Mouse (Mus musculus) urinary bladder, adult 2 months (tissue): ENCODE measurements around the gene Mip. TPM values are rescaled to one million over a fixed set of nuclear protein-coding genes. Genes with fewer than 3 reads are reported as not detected.

Experiments
- polyA plus RNA-seq: library from polyadenylated mRNA; depleted of rRNA; stranded (reverse); fragments of >200 nt; gene quantifications from 2 replicates; pipeline ENCODE4 v1.2.3, GENCODE M21; 2012; rRNA removed

The Mip gene
- polyA plus RNA-seq, 1 experiment, result not detected

Other genes with a start within 250 kb of the Mip start
- 0.10 and 0.21 TPM in 2 replicates for gene Hsd17b6, start 218.2 kb upstream of the Mip start, polyA plus RNA-seq
- gene Prim1, start 210.7 kb upstream of the Mip start, polyA plus RNA-seq, result 6.5 and 9.6 TPM in 2 replicates
- 331 and 455 TPM in 2 replicates for gene Naca, start 190.3 kb upstream of the Mip start, polyA plus RNA-seq
- 72.0 and 90.7 TPM in 2 replicates for gene Ptges3, start 166.9 kb upstream of the Mip start, polyA plus RNA-seq
- 1,011 and 1,131 TPM in 2 replicates for gene Atp5b, start 142.6 kb upstream of the Mip start, polyA plus RNA-seq
- gene Baz2a, start 134.3 kb upstream of the Mip start, polyA plus RNA-seq, result 29.1 and 31.5 TPM in 2 replicates
- gene Rbms2, start 45.5 kb upstream of the Mip start, polyA plus RNA-seq, result 88.2 and 97.5 TPM in 2 replicates
- gene Gls2, start 31.4 kb upstream of the Mip start, polyA plus RNA-seq, result 1.5 TPM in 2 replicates
- gene Spryd4, start 14.0 kb upstream of the Mip start, polyA plus RNA-seq, result 12.1 and 14.4 TPM in 2 replicates
- gene Timeless, start 6.2 kb downstream of the Mip start, polyA plus RNA-seq, result 6.4 and 6.7 TPM in 2 replicates
- 0.03 TPM in 1 of 2 replicates, not detected in the other for gene Apon, start 28.3 kb downstream of the Mip start, polyA plus RNA-seq
- gene Apof, start 42.8 kb downstream of the Mip start, polyA plus RNA-seq, result 0.25 TPM in 2 replicates
- 33.0 and 39.1 TPM in 2 replicates for gene Stat2, start 44.7 kb downstream of the Mip start, polyA plus RNA-seq
- 0.12 TPM in 1 of 2 replicates, not detected in the other for gene Il23a, start 72.9 kb downstream of the Mip start, polyA plus RNA-seq
- gene Pan2, start 77.5 kb downstream of the Mip start, polyA plus RNA-seq, result 27.9 and 31.7 TPM in 2 replicates
- 118 and 124 TPM in 2 replicates for gene Cnpy2, start 96.6 kb downstream of the Mip start, polyA plus RNA-seq
- 138 and 150 TPM in 2 replicates for gene Cs, start 111.9 kb downstream of the Mip start, polyA plus RNA-seq
- gene Coq10a, start 143.2 kb downstream of the Mip start, polyA plus RNA-seq, result 63.6 and 66.9 TPM in 2 replicates
- 19.9 and 26.5 TPM in 2 replicates for gene Ankrd52, start 151.3 kb downstream of the Mip start, polyA plus RNA-seq
- not detected in 2 replicates for gene Slc39a5, start 175.4 kb downstream of the Mip start, polyA plus RNA-seq
- 47.2 and 50.1 TPM in 2 replicates for gene Nabp2, start 185.7 kb downstream of the Mip start, polyA plus RNA-seq
- 25.4 and 25.5 TPM in 2 replicates for gene Rnf41, start 185.8 kb downstream of the Mip start, polyA plus RNA-seq
- 91.5 and 97.0 TPM in 2 replicates for gene Smarcc2, start 233.4 kb downstream of the Mip start, polyA plus RNA-seq